12 mouse cellular contexts compared by ENCODE assay signal in genomic region chr10:111893941-111894340, GRCm38 (mm10).
DNase-seq lines count a peak whose midpoint lies in the region; ATAC-seq lines count a peak whose summit lies in the region.
"Had no signal": no experiment of that assay in that cellular context is flagged by ENCODE, and none has a peak within 500 bp of the region (broad histone marks: within the 10 kb centered on the region; RNA-seq: fewer than 3 reads in every experiment).

No protein-coding gene starts in this region.

- no peaks in the 10 kb centered on the region for H3K36me3 ChIP-seq in heart, embryonic 15.5 days
- no peaks in the 10 kb centered on the region for H3K36me3 ChIP-seq in midbrain, embryonic 11.5 days (ENCODE audit: control insufficient read depth, insufficient read depth, low read length)
- H3K36me3 ChIP-seq: hindbrain, embryonic 15.5 days; neural tube, embryonic 13.5 days had no signal

- no peak overlapping the region for H3K9ac ChIP-seq in heart, embryonic 15.5 days
- H3K9ac ChIP-seq in midbrain, embryonic 11.5 days (ENCODE audit: low read length): no peak overlapping the region
- H3K9ac ChIP-seq: hindbrain, embryonic 15.5 days; liver, embryonic 14.5 days; neural tube, embryonic 13.5 days had no signal

- no peak overlapping the region for H3K4me3 ChIP-seq in heart, embryonic 15.5 days
- no peak overlapping the region for H3K4me3 ChIP-seq in midbrain, embryonic 11.5 days (ENCODE audit: low read depth, low read length)
- H3K4me3 ChIP-seq: hindbrain, embryonic 15.5 days; neural tube, embryonic 13.5 days had no signal

- 0 out of 2 replicates have a peak, but pooled peaks have one; percentile 55 for ATAC-seq in heart, embryonic 15.5 days (replicated peaks; ENCODE audit: insufficient number of reproducible peaks, insufficient read depth, low FRiP score, low read depth)
- ATAC-seq in midbrain, embryonic 11.5 days (ENCODE audit: low FRiP score): no peak

- no peaks in the 10 kb centered on the region for H3K27me3 ChIP-seq in heart, embryonic 15.5 days
- H3K27me3 ChIP-seq in midbrain, embryonic 11.5 days (ENCODE audit: control insufficient read depth, insufficient read depth, low read length): no peaks in the 10 kb centered on the region
- H3K27me3 ChIP-seq: hindbrain, embryonic 15.5 days; neural tube, embryonic 13.5 days had no signal

- no peaks in the 10 kb centered on the region for H3K9me3 ChIP-seq in heart, embryonic 15.5 days (replicated peaks)
- no peaks in the 10 kb centered on the region for H3K9me3 ChIP-seq in midbrain, embryonic 11.5 days (ENCODE audit: control insufficient read depth, low read length)
- H3K9me3 ChIP-seq: hindbrain, embryonic 15.5 days; neural tube, embryonic 13.5 days had no signal

- no peak overlapping the region; the same call in 1 of the 2 replicates for H3K27ac ChIP-seq in heart, embryonic 15.5 days
- no peak overlapping the region for H3K27ac ChIP-seq in midbrain, embryonic 11.5 days (ENCODE audit: low read depth, low read length)
- H3K27ac ChIP-seq: hindbrain, embryonic 15.5 days; liver, embryonic 14.5 days; neural tube, embryonic 13.5 days had no signal

- peaks cover 8% of the 10 kb centered on the region for H3K4me1 ChIP-seq in heart, embryonic 15.5 days (replicated peaks)
- H3K4me1 ChIP-seq in midbrain, embryonic 11.5 days (ENCODE audit: control insufficient read depth, insufficient read depth, low read length): no peaks in the 10 kb centered on the region
- H3K4me1 ChIP-seq: hindbrain, embryonic 15.5 days; neural tube, embryonic 13.5 days had no signal

- H3K4me2 ChIP-seq in heart, embryonic 15.5 days: no peak overlapping the region
- H3K4me2 ChIP-seq in midbrain, embryonic 11.5 days: no peak overlapping the region
- H3K4me2 ChIP-seq: hindbrain, embryonic 15.5 days; neural tube, embryonic 13.5 days had no signal

- WGBS in heart, embryonic 15.5 days: 72% methylated on average over 8 of the region's 8 CpGs
- WGBS in midbrain, embryonic 11.5 days: 84% methylated on average over 8 of the region's 8 CpGs

- peak; percentile 22 for DNase-seq in embryo, embryonic 10 days (ENCODE audit: low spot score)
- no peak for DNase-seq in embryo, embryonic 9.5 days (ENCODE audit: extremely low spot score)
- peak; percentile 73 for DNase-seq in kidney, postnatal 14 days
- DNase-seq in ovary, postnatal 14 days (ENCODE audit: low spot score): peak; percentile 3
- DNase-seq in thymus, postnatal 36 days: no peak
- DNase-seq in layer of hippocampus, postnatal 25 days (ENCODE audit: extremely low spot score in 1 of 2, low spot score in 1 of 2): no peak
- DNase-seq in midbrain, embryonic 11.5 days (ENCODE audit: low spot score, missing footprints): no peak
- DNase-seq: thymus, adult 2 months had no signal

Comparison
In these comparisons a context has a peak if more than half of its experiments do, and no peak if none do; other contexts are left out.
1. DNase-seq: peak in embryo, embryonic 10 days (single experiment), kidney, postnatal 14 days (single experiment) and ovary, postnatal 14 days (single experiment); none in embryo, embryonic 9.5 days (single experiment), thymus, postnatal 36 days (0 of 2), layer of hippocampus, postnatal 25 days (0 of 2) and midbrain, embryonic 11.5 days (single experiment).